Mouse (Mus musculus): ENCODE data around the gene Ptger4. TPM values are rescaled to one million over a fixed set of nuclear protein-coding genes. Genes with fewer than 3 reads are reported as not detected.

Ptger4 gene
- 10 to 100 TPM; 19.6 to 23.0 TPM for total RNA-seq (2023)

DNA sequence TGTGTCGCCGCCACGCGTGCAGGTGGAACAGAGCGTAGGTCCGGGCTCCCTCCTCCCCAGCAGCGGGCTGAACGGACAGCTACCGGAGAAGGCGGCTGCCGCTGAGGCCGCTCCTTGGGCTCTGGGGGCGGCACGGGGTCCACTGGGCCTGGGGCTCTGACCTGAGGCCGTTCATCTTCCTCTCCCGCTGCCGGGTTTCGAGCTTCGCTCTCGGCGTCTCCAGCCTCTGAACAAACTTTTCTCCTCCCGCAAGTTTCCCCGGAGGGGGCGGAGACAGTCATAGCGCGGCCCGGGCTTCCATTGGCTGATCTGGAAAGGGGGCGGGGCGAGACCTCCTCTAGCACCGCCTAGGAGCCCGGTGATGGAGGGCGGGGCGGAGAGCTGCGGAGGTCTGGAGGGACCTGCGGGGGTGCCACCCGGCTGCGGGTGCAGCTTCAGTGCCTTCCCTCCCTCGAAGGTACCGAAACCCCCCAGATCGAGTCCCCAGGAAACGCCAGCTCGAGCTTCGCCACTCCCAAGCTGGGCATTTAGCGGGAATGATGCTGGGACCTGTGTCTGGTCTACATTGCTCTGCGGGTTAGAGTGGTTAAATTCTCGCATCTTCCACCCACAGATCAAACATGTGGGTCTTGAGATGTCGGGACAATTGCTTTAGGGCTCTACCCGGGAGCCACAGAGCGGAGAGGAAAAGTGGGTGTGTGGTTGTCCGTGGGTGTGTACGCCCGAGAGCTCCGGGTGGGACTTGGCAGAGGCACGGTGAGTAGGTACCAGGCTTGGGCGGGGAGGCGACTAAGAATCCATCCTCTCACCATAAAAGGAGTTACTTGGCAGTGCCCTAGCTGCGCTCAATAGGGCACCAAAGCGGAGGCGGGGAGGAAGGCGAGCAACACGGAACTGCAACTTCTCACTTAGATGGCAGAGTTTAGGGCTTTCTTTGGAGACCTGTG is at the start of gene Ptger4:
TSS of gene Ptger4 (minus strand) at position 229 of the 947 bp plus-strand sequence.

DNA sequence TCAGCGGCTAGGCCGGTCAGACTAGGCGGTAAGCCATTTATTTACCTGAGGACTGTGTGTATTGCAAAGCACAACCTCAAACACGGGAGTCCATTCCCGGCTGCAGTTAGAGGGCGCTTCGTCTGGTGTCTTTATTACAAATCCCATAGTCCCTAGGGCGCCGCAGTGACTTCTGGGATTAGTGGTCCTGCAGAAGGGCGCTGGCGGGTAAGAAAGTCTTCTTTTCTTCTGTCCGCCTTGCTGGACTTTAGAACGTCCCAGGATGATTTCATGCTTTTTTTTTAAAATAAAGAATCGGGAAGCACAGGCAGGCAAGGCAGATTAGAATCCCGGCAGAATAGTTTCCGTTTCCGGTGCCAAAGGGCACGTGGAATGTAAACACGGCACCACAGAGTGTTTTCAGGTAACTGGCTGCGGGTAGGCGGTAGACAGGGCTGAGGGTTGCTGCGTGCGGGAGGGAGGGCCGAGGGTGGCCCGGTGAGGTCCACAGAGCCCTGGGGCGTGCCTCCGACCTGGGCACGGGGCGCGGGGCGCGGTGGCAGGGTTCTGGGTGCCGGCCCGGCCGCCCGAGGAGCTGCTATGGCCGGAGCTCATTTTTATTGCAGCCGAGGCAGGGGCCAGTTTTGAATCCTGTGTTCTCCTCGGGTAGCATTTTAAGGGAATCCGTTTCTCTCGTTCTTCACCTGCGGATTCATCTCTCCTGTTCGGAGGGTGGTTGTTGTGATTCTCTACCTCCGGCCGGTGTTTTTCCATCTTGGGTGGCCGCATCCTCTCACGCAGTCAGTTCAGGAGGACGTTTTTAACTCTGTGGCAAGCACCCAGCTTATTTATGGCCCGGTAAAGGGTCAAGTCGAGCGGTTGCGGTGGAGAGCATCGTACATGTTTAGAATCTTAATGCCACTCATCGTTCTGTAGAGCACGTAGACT is 58.4 kb downstream of the Ptger4 start, which contains the start of gene Ttc33:
TSS of gene Ttc33 (plus strand) at position 160 of the 927 bp plus-strand sequence.

Other genes starting within 250 kb of the Ptger4 start
- gene C7, start 180.4 kb downstream of the Ptger4 start, total RNA-seq (2023) = not detected
- 10 to 100 TPM; 18.0 to 21.5 TPM for gene Card6, start 135.6 kb downstream of the Ptger4 start, total RNA-seq (2023)
- gene Rpl37, start 127.5 kb downstream of the Ptger4 start, total RNA-seq (2023) = 100 to 1,000 TPM; 343 to 376 TPM
- 10 to 100 TPM; 24.6 to 26.5 TPM for gene Prkaa1, start 100.3 kb downstream of the Ptger4 start, total RNA-seq (2023)
- gene Ttc33, start 58.7 kb downstream of the Ptger4 start, total RNA-seq (2023) = 10 to 100 TPM; 17.0 to 18.9 TPM